Mouse (Mus musculus) lung, embryonic 14.5 days (tissue): ENCODE measurements around the gene Slc41a2. TPM values are rescaled to one million over a fixed set of nuclear protein-coding genes. Genes with fewer than 3 reads are reported as not detected.

Source experiments
- ATAC-seq: fragments of 200-750 bp; cut with Nextera tagmentation; 2 replicates; pipeline ENCODE4 v1.8.0; 2017; ENCODE audit warnings: mild to moderate bottlenecking, moderate TSS enrichment, moderate library complexity; ENCODE audit not compliant: insufficient read depth
- DNase-seq: peaks from one replicate; pipeline ENCODE4 v3.0.0-alpha.2; 2015
- H3K27ac ChIP-seq: fragments of 300-500 bp; sonication (generic); 2 replicates; pipeline ENCODE4 v1.5.1; 2014; ENCODE audit warnings: low read depth, mild to moderate bottlenecking, moderate library complexity
- H3K27me3 ChIP-seq: fragments of 300-500 bp; sonication (generic); 2 replicates; pipeline ENCODE4 v1.6.1; 2014; ENCODE audit warnings: low read length, control low read depth; ENCODE audit not compliant: insufficient read depth
- H3K36me3 ChIP-seq: fragments of 300-500 bp; sonication (generic); 2 replicates; pipeline ENCODE4 v1.6.1; 2014; ENCODE audit warnings: control low read depth; ENCODE audit not compliant: insufficient read depth
- H3K4me1 ChIP-seq: fragments of 300-500 bp; sonication (generic); 2 replicates; pipeline ENCODE4 v1.6.1; 2014; ENCODE audit warnings: antibody characterized with exemption, control low read depth; ENCODE audit not compliant: insufficient read depth
- H3K4me2 ChIP-seq: fragments of 300-500 bp; sonication (generic); 2 replicates; pipeline ENCODE4 v1.6.1; 2014; ENCODE audit warnings: mild to moderate bottlenecking
- H3K4me3 ChIP-seq: fragments of 300-500 bp; sonication (generic); 2 replicates; pipeline ENCODE4 v1.5.1; 2014; ENCODE audit warnings: low read depth, low read length
- H3K9ac ChIP-seq: fragments of 300-500 bp; sonication (generic); 2 replicates; pipeline ENCODE4 v1.6.1; 2014
- H3K9me3 ChIP-seq: fragments of 300-500 bp; sonication (generic); 2 replicates; pipeline ENCODE4 v1.6.1; 2016; ENCODE audit warnings: low read depth, low read length, control low read depth
- CTCF ChIP-seq: IDR thresholded peaks from 2 replicates; pipeline ENCODE4 v1.5.1; 2016; ENCODE audit warnings: antibody characterized with exemption, low read depth
- WGBS: fragments of 180-500 bp; shearing (Covaris S2); extraction: QIAGEN DNeasy Blood & Tissue Kit; methylation state at CpG from one replicate; pipeline ENCODE4 v1.1.7; 2014; 5-methylcytosine and 5-hydroxymethylcytosine counted together
- polyA plus RNA-seq: library from polyadenylated mRNA; unstranded; fragments of >200 nt; fragmentation: Nextera tagmentation; extraction: Ambion mirVana; gene quantifications from 2 replicates; pipeline ENCODE4 v1.2.1, GENCODE M21; 2014

Slc41a2 gene
- polyA plus RNA-seq, 1 experiment from 2014 or later = 0.46 TPM

- Histone ChIP-seq H3K4me2 (no peak overlapping the region), H3K36me3 (no peaks in the 10 kb centered on the region), H3K4me3 (no peak overlapping the region), H3K4me1 (no peaks in the 10 kb centered on the region; the same call in 1 of the 2 replicates), H3K27ac (no peak overlapping the region), H3K9ac (no peak overlapping the region), H3K27me3 (no peaks in the 10 kb centered on the region), H3K9me3 (no peaks in the 10 kb centered on the region)
- ATAC-seq (no peak), DNase-seq (peak; percentile 78)
- WGBS = 36% methylated on average over 4 of the region's 4 CpGs
- no peak for TF ChIP-seq CTCF
Observed at GRCm38 (mm10) chr10:83234391-83234790, 103.3 kb downstream of the Slc41a2 start.

- Histone ChIP-seq H3K27ac (no peak overlapping the region), H3K4me1 (no peaks in the 10 kb centered on the region; the same call in 1 of the 2 replicates), H3K9me3 (no peaks in the 10 kb centered on the region), H3K36me3 (no peaks in the 10 kb centered on the region), H3K4me2 (no peak overlapping the region), H3K9ac (no peak overlapping the region), H3K27me3 (no peaks in the 10 kb centered on the region), H3K4me3 (no peak overlapping the region)
- ATAC-seq (no peak), DNase-seq (no peak)
- no peak for TF ChIP-seq CTCF
- 72% methylated on average over 3 of the region's 3 CpGs for WGBS
Observed at GRCm38 (mm10) chr10:83233967-83234366, 103.7 kb downstream of the Slc41a2 start.

- Histone ChIP-seq H3K4me2 (no peak overlapping the region), H3K36me3 (no peaks in the 10 kb centered on the region), H3K9ac (no peak overlapping the region), H3K4me1 (no peaks in the 10 kb centered on the region), H3K9me3 (no peaks in the 10 kb centered on the region), H3K4me3 (no peak overlapping the region), H3K27ac (no peak overlapping the region), H3K27me3 (no peaks in the 10 kb centered on the region)
- DNase-seq (peak; percentile 15), ATAC-seq (no peak)
- no peak for TF ChIP-seq CTCF
- WGBS = 33% methylated on average over 4 of the region's 4 CpGs
Observed at GRCm38 (mm10) chr10:83228626-83229025, 109.1 kb downstream of the Slc41a2 start.

GRCm38 (mm10) chr10:83224999-83225398 is 112.7 kb downstream of the Slc41a2 start:
- H3K27me3 ChIP-seq = no peaks in the 10 kb centered on the region
- H3K4me1 ChIP-seq = no peaks in the 10 kb centered on the region
- TF ChIP-seq CTCF = peak; percentile 75
- no peak overlapping the region for H3K4me2 ChIP-seq
- DNase-seq = peak; percentile 74
- no peak overlapping the region for H3K4me3 ChIP-seq
- no peaks in the 10 kb centered on the region for H3K36me3 ChIP-seq
- no peaks in the 10 kb centered on the region for H3K9me3 ChIP-seq
- no peak overlapping the region for H3K27ac ChIP-seq
- no peak for ATAC-seq
- no peak overlapping the region for H3K9ac ChIP-seq
- WGBS = 34% methylated on average over 3 of the region's 3 CpGs

GRCm38 (mm10) chr10:83220847-83221246 is 116.8 kb downstream of the Slc41a2 start:
- 73% methylated on average over 3 of the region's 3 CpGs for WGBS
- Histone ChIP-seq H3K4me2 (no peak overlapping the region), H3K36me3 (no peaks in the 10 kb centered on the region), H3K4me3 (no peak overlapping the region), H3K9me3 (no peaks in the 10 kb centered on the region), H3K27ac (no peak overlapping the region), H3K4me1 (no peaks in the 10 kb centered on the region), H3K9ac (no peak overlapping the region), H3K27me3 (no peaks in the 10 kb centered on the region)
- DNase-seq (no peak), ATAC-seq (no peak)
- TF ChIP-seq CTCF = no peak

DNA sequence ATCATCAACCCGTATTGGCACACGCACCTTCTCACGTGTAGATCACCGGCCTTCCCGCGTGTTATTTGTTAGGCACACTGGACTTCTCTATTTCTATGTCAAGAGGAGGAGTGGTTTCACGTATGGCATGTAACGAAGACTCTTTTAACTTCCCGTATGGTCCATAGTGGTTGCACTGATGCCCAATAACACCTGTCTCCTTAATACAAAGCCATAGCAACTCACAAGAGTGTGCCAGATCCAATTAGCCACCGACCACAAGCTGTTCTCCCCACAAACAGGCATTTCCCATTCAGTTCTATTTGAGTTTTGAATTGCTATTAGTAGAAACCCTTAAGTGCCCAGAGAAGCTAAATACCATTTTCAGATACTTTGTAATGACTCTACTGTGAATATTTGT is 117.5 kb downstream of the Slc41a2 start:
- no peak for DNase-seq
- ATAC-seq = no peak
- Histone ChIP-seq H3K36me3 (no peaks in the 10 kb centered on the region), H3K9ac (no peak overlapping the region), H3K9me3 (no peaks in the 10 kb centered on the region), H3K27me3 (no peaks in the 10 kb centered on the region), H3K27ac (no peak overlapping the region), H3K4me3 (no peak overlapping the region), H3K4me1 (no peaks in the 10 kb centered on the region), H3K4me2 (no peak overlapping the region)
- TF ChIP-seq CTCF = no peak
- WGBS = 86% methylated on average over 10 of the region's 10 CpGs

DNA sequence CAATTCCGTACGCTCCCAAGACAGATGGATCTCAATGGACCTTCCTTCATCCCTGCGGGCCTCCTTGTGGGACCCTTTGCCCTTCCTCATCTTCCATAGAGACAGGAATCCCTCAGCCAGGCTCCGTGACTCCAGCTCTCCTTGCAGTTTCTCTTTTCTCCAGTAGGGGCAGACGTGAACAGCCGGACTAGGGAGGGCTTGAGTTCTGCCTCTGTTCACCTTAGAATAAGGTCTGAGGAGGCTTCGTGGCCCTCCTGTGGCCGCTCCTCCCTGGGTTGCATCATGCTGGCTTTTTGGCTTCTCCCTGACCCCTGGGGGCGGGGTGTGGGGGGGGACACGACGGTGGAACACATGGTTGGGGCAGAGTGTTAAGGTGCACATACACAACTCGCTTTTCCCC is 118.0 kb downstream of the Slc41a2 start:
- H3K4me3 ChIP-seq = no peak overlapping the region
- WGBS = 25% methylated on average over 12 of the region's 12 CpGs
- no peak overlapping the region for H3K4me2 ChIP-seq
- peak; percentile 89 for TF ChIP-seq CTCF
- DNase-seq (peak; percentile 84), ATAC-seq (no peak)
- no peaks in the 10 kb centered on the region for H3K27me3 ChIP-seq
- H3K27ac ChIP-seq = no peak overlapping the region
- H3K36me3 ChIP-seq = no peaks in the 10 kb centered on the region
- H3K9ac ChIP-seq = no peak overlapping the region
- H3K4me1 ChIP-seq = no peaks in the 10 kb centered on the region
- H3K9me3 ChIP-seq = no peaks in the 10 kb centered on the region

- Histone ChIP-seq H3K27me3 (no peaks in the 10 kb centered on the region), H3K9me3 (no peaks in the 10 kb centered on the region), H3K4me1 (no peaks in the 10 kb centered on the region), H3K4me2 (no peak overlapping the region), H3K27ac (no peak overlapping the region), H3K9ac (no peak overlapping the region), H3K4me3 (no peak overlapping the region), H3K36me3 (no peaks in the 10 kb centered on the region)
- TF ChIP-seq CTCF = no peak
- WGBS = 63% methylated on average over 2 of the region's 2 CpGs
- ATAC-seq (no peak), DNase-seq (no peak)
Observed at GRCm38 (mm10) chr10:83218778-83219177, 118.9 kb downstream of the Slc41a2 start.
